In genomic region chr1:55195021-55195420, GRCm38 (mm10) we compare ENCODE assay signal across 13 mouse cellular contexts.
"Had no signal": no experiment of that assay in that cellular context is flagged by ENCODE, and none has a peak within 500 bp of the region (broad histone marks: within the 10 kb centered on the region; RNA-seq: fewer than 3 reads in every experiment).

No protein-coding gene starts in this region.

- H3K4me3 ChIP-seq: left cerebral cortex, adult 2 months; limb, embryonic 12.5 days had no signal

- ATAC-seq: inflammation-experienced regulatory T-cells, adult 6 months; intestine, postnatal 0 days; lung, postnatal 0 days had no signal

- H3K9me3 ChIP-seq: limb, embryonic 12.5 days had no signal

- H3K9ac ChIP-seq: limb, embryonic 12.5 days; liver, embryonic 14.5 days had no signal

- H3K27me3 ChIP-seq: limb, embryonic 12.5 days had no signal

- H3K4me2 ChIP-seq: limb, embryonic 12.5 days had no signal

- H3K27ac ChIP-seq: kidney, postnatal 0 days; left cerebral cortex, adult 2 months; liver, embryonic 14.5 days; stomach, postnatal 0 days had no signal

- DNase-seq: kidney, adult 8-10 months; kidney, postnatal 36 days; lung, adult 2 months; lung, postnatal 36 days; thymus, postnatal 14 days had no signal
